Mouse (Mus musculus): ENCODE measurements around the gene Lyrm7. TPM values are rescaled to one million over a fixed set of nuclear protein-coding genes. Genes with fewer than 3 reads are reported as not detected.
A peak's percentile ranks its signal among the peaks of the same experiment; 100 is the strongest.

The Lyrm7 gene
- polyA plus RNA-seq, 1 experiment from 2014 or later = 7.7 TPM

DNA sequence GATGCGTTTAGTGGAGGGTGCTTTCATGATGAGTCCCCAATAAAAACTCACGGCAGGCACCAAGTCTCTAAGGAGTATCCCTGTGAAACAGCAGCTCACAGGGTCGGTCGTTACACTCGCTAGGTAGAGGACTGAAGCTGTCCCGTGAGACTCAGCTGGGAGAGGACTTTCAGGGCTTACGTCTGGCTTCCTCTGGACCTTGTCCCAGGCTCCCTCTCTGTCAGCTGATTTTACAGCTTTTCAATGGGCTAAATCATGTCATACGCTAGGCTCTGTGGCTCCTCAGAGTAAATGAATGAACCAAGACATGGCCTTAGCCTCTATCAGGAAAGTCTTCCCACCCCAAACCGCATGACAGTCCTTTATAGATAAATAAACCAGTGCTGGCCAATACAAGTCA, 33.9 kb upstream of the Lyrm7 start:
- Histone ChIP-seq H3K27me3 (ENCODE audit: insufficient read depth, low read length) (no peaks in the 10 kb centered on the region), H3K9me3 (replicated peaks; ENCODE audit: low read length) (no peaks in the 10 kb centered on the region), H3K27ac (peak overlapping the region; percentile 58), H3K4me2 (ENCODE audit: low read length) (no peak overlapping the region), H3K4me3 (replicated peaks; ENCODE audit: low read depth, low read length) (no peak overlapping the region), H3K9ac (ENCODE audit: low read depth, low read length) (no peak overlapping the region), H3K36me3 (ENCODE audit: insufficient read depth, low read length) (no peaks in the 10 kb centered on the region), H3K4me1 (replicated peaks; ENCODE audit: insufficient read depth, low read length) (no peaks in the 10 kb centered on the region)
- peak; percentile 45 for DNase-seq (ENCODE audit: low spot score)
- WGBS = 40% methylated on average over 9 of the region's 9 CpGs
- ATAC-seq (replicated peaks; ENCODE audit: low FRiP score, low read depth) = no peak; the same call in 1 of the 2 replicates
- no peak for TF ChIP-seq CTCF (IDR thresholded peaks at IDR 0.05; ENCODE audit: low read depth)

DNA sequence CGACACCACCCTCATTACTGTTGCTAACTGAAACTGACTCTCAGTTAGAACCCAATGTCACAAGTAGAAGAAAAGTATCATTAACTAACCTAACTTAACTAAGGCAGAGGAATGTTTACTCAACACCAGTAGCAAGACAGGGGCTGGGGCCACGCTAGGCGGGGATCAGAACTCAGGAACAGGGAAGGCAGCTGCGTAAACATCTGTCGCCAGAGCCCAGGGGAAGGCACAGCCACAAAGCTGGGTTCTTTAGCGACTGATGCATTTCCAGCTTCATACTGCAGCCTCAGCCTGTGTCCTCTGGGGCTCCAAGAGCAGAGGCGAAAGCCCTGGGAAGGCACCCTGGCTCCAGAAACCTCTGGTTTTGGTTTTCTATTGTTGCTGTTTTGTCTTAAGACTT, 31.4 kb upstream of the Lyrm7 start:
- TF ChIP-seq CTCF (IDR thresholded peaks at IDR 0.05; ENCODE audit: low read depth) = no peak
- ATAC-seq (replicated peaks; ENCODE audit: low FRiP score, low read depth) (0 out of 2 replicates have a peak, but pooled peaks have one; percentile 33), DNase-seq (ENCODE audit: low spot score) (no peak)
- 49% methylated on average over 7 of the region's 7 CpGs for WGBS
- H3K4me3 ChIP-seq (replicated peaks; ENCODE audit: low read depth, low read length) = no peak overlapping the region
- no peaks in the 10 kb centered on the region for H3K9me3 ChIP-seq (replicated peaks; ENCODE audit: low read length)
- no peaks in the 10 kb centered on the region for H3K27me3 ChIP-seq (ENCODE audit: insufficient read depth, low read length)
- no peaks in the 10 kb centered on the region for H3K4me1 ChIP-seq (replicated peaks; ENCODE audit: insufficient read depth, low read length)
- no peaks in the 10 kb centered on the region for H3K36me3 ChIP-seq (ENCODE audit: insufficient read depth, low read length)
- no peak overlapping the region for H3K9ac ChIP-seq (ENCODE audit: low read depth, low read length)
- H3K27ac ChIP-seq = peak overlapping the region; percentile 15
- no peak overlapping the region for H3K4me2 ChIP-seq (ENCODE audit: low read length)

DNA sequence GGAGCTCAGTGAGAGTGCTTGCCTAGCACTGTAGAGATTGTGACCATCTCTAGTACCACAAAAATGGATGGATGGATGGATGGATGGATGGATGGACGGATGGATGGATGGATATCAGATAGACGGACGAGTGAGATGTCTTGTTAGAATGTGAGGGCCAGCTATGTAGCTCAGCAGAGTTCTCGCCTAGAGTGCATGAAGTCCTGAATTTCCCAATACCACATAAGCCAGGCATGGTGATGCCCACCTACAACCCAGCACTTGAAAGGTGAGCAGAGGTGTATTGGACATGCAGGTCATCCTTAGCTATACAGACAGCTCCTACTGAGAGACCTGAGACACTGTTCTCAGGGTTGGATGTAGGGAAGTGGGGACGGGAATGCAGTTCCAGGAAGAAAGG, 30.6 kb upstream of the Lyrm7 start:
- no peak for TF ChIP-seq CTCF (IDR thresholded peaks at IDR 0.05; ENCODE audit: low read depth)
- WGBS = 86% methylated on average over 5 of the region's 5 CpGs
- Histone ChIP-seq H3K4me3 (replicated peaks; ENCODE audit: low read depth, low read length) (no peak overlapping the region), H3K9ac (ENCODE audit: low read depth, low read length) (no peak overlapping the region), H3K27ac (peak overlapping the region; percentile 15; the same call in 1 of the 2 replicates), H3K9me3 (replicated peaks; ENCODE audit: low read length) (no peaks in the 10 kb centered on the region), H3K27me3 (ENCODE audit: insufficient read depth, low read length) (no peaks in the 10 kb centered on the region), H3K4me2 (ENCODE audit: low read length) (no peak overlapping the region), H3K4me1 (replicated peaks; ENCODE audit: insufficient read depth, low read length) (no peaks in the 10 kb centered on the region), H3K36me3 (ENCODE audit: insufficient read depth, low read length) (no peaks in the 10 kb centered on the region)
- no peak for ATAC-seq (replicated peaks; ENCODE audit: low FRiP score, low read depth)
- DNase-seq (ENCODE audit: low spot score) = no peak

DNA sequence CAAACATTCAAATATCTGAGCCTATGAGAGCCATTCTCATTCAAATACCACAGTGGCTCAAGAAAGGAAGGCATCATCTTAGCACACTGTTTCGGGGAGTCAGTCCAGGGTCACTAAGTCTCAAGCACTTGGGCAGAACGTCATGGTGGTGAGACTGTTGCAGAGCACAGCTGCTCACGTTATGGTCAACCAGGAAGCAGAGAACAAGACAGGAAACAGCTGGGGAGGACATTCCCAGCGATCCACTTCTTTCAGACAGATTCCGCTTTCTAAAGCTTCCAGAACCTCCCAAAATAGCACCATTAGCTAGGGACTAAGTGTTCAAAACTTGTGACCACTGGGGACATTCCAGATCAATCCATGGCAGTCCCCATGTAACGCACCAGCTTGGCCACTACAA, 27.2 kb upstream of the Lyrm7 start:
- Histone ChIP-seq H3K9me3 (replicated peaks; ENCODE audit: low read length) (no peaks in the 10 kb centered on the region), H3K4me2 (ENCODE audit: low read length) (no peak overlapping the region), H3K9ac (ENCODE audit: low read depth, low read length) (no peak overlapping the region), H3K4me1 (replicated peaks; ENCODE audit: insufficient read depth, low read length) (peaks cover 12% of the 10 kb centered on the region), H3K27me3 (ENCODE audit: insufficient read depth, low read length) (no peaks in the 10 kb centered on the region), H3K36me3 (ENCODE audit: insufficient read depth, low read length) (no peaks in the 10 kb centered on the region), H3K4me3 (replicated peaks; ENCODE audit: low read depth, low read length) (no peak overlapping the region), H3K27ac (no peak overlapping the region)
- no peak for ATAC-seq (replicated peaks; ENCODE audit: low FRiP score, low read depth)
- DNase-seq (ENCODE audit: low spot score) = peak; percentile 40
- WGBS = 61% methylated on average over 6 of the region's 6 CpGs
- TF ChIP-seq CTCF (IDR thresholded peaks at IDR 0.05; ENCODE audit: low read depth) = no peak

GRCm38 (mm10) chr11:54885406-54885805, 24.7 kb upstream of the Lyrm7 start:
- ATAC-seq (replicated peaks; ENCODE audit: low FRiP score, low read depth) (no peak), DNase-seq (ENCODE audit: low spot score) (no peak)
- Histone ChIP-seq H3K9me3 (replicated peaks; ENCODE audit: low read length) (no peaks in the 10 kb centered on the region), H3K4me1 (replicated peaks; ENCODE audit: insufficient read depth, low read length) (peaks cover 27% of the 10 kb centered on the region), H3K27ac (peak overlapping the region; percentile 88), H3K4me2 (ENCODE audit: low read length) (no peak overlapping the region), H3K36me3 (ENCODE audit: insufficient read depth, low read length) (no peaks in the 10 kb centered on the region), H3K4me3 (replicated peaks; ENCODE audit: low read depth, low read length) (no peak overlapping the region), H3K9ac (ENCODE audit: low read depth, low read length) (no peak overlapping the region), H3K27me3 (ENCODE audit: insufficient read depth, low read length) (no peaks in the 10 kb centered on the region)
- WGBS = 74% methylated on average over 2 of the region's 2 CpGs
- no peak for TF ChIP-seq CTCF (IDR thresholded peaks at IDR 0.05; ENCODE audit: low read depth)

DNA sequence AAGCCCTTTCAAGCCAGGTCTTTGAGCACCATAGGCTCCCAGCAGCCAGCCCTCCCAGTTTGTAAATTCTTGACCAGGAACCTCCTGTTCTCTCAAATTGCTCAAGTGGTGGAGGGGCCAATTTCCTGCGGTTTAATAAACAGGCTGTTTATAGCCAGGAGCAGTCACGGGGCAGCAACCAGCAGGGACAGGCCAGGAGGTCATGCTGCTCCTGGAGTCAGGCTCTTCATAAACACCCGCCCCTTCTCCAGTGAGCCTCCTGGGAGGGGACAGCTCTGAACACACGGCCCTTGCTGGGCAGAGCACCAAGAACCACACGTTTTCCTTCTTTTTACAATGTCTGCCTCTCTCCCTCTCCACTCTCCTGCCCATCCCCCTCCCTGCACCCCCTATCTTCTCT, 24.2 kb upstream of the Lyrm7 start:
- peak; percentile 90 for DNase-seq (ENCODE audit: low spot score)
- Histone ChIP-seq H3K9ac (ENCODE audit: low read depth, low read length) (0 out of 2 replicates have a peak overlapping the region, but pooled peaks have one; percentile 23), H3K9me3 (replicated peaks; ENCODE audit: low read length) (no peaks in the 10 kb centered on the region), H3K4me1 (replicated peaks; ENCODE audit: insufficient read depth, low read length) (peaks cover 27% of the 10 kb centered on the region), H3K36me3 (ENCODE audit: insufficient read depth, low read length) (no peaks in the 10 kb centered on the region), H3K27me3 (ENCODE audit: insufficient read depth, low read length) (no peaks in the 10 kb centered on the region), H3K4me3 (replicated peaks; ENCODE audit: low read depth, low read length) (no peak overlapping the region), H3K4me2 (ENCODE audit: low read length) (peak overlapping the region; percentile 21), H3K27ac (peak overlapping the region; percentile 88)
- no peak for TF ChIP-seq CTCF (IDR thresholded peaks at IDR 0.05; ENCODE audit: low read depth)
- peak; percentile 84 for ATAC-seq (replicated peaks; ENCODE audit: low FRiP score, low read depth)
- 2% methylated on average over 5 of the region's 5 CpGs for WGBS

DNA sequence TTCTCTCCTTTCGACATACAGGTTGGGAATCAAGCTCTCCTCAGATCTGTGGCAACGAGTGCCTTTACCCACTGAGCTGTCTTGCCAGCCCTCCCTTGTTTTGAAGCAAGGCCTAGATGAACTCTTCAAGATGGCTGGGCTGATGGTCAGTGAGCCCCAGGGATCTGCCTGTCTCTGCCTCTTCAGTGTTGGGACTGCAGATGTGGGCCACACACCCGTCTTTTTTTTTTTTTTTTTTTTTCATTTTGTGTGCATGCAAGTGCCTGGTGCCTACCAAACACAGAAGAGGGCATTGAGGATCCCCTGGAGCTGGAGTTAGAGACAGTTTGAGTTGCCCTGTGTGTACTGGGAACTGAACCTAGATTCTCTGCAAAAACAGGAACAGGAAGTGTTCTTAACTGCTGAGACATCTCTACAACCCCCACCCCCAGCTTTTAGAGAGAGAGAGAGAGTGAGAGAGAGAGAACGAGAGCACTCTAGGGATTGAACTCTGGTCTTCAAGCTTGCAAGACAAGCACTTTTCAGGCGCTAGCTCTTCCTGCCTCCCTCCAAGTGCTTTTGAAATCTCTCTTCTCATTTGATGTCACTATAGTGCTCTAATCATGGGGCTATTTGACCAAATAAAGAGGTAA, 23.6 kb upstream of the Lyrm7 start:
- H3K4me3 ChIP-seq (replicated peaks; ENCODE audit: low read depth, low read length) = no peak overlapping the region
- 78% methylated on average over 5 of the region's 5 CpGs for WGBS

More for the DNA sequence above, 23.6 kb upstream of the Lyrm7 start:
- Histone ChIP-seq H3K27ac (peak overlapping the region; percentile 88), H3K27me3 (ENCODE audit: insufficient read depth, low read length) (no peaks in the 10 kb centered on the region), H3K9me3 (replicated peaks; ENCODE audit: low read length) (no peaks in the 10 kb centered on the region), H3K36me3 (ENCODE audit: insufficient read depth, low read length) (no peaks in the 10 kb centered on the region), H3K9ac (ENCODE audit: low read depth, low read length) (no peak overlapping the region), H3K4me2 (ENCODE audit: low read length) (peak overlapping the region; percentile 21), H3K4me1 (replicated peaks; ENCODE audit: insufficient read depth, low read length) (peaks cover 27% of the 10 kb centered on the region)
- DNase-seq (ENCODE audit: low spot score) (peak; percentile 38), ATAC-seq (replicated peaks; ENCODE audit: low FRiP score, low read depth) (no peak)
- no peak for TF ChIP-seq CTCF (IDR thresholded peaks at IDR 0.05; ENCODE audit: low read depth)
